ENCODE assay signal across 25 mouse cellular contexts in genomic region chr6:120609858-120610257, GRCm38 (mm10). TPM values are rescaled to one million over a fixed set of nuclear protein-coding genes. Genes with fewer than 3 reads are reported as not detected.
A peak's percentile ranks its signal among the peaks of the same experiment; 100 is the strongest.
DNase-seq lines count a peak whose midpoint lies in the region; ATAC-seq and TF ChIP-seq lines count a peak whose summit lies in the region.
"Had no signal": no experiment of that assay in that cellular context is flagged by ENCODE, and none has a peak within 500 bp of the region (broad histone marks: within the 10 kb centered on the region; RNA-seq: fewer than 3 reads in every experiment).

No protein-coding gene starts in this region.

- no peak overlapping the region for H3K4me2 ChIP-seq in liver, embryonic 13.5 days
- H3K4me2 ChIP-seq in liver, embryonic 11.5 days = no peak overlapping the region
- H3K4me2 ChIP-seq in liver, embryonic 15.5 days = no peak overlapping the region
- H3K4me2 ChIP-seq in forebrain, postnatal 0 days (ENCODE audit: low read depth) = no peak overlapping the region
- H3K4me2 ChIP-seq: embryonic facial prominence, embryonic 13.5 days; forebrain, embryonic 12.5 days; forebrain, embryonic 15.5 days; heart, embryonic 11.5 days; hindbrain, embryonic 12.5 days; hindbrain, embryonic 15.5 days had no signal

- whole genome bisulfite sequencing in liver, embryonic 13.5 days (ENCODE audit: insufficient replicate concordance) = 79% methylated on average over 4 of the region's 4 CpGs
- 77% methylated on average over 4 of the region's 4 CpGs for WGBS in liver, embryonic 11.5 days
- WGBS in liver, embryonic 15.5 days (ENCODE audit: insufficient replicate concordance) = 79% methylated on average over 4 of the region's 4 CpGs
- WGBS in forebrain, postnatal 0 days = 78% methylated on average over 4 of the region's 4 CpGs

- peak overlapping the region; percentile 76 for H3K27ac ChIP-seq in liver, embryonic 13.5 days
- H3K27ac ChIP-seq in liver, embryonic 11.5 days (ENCODE audit: low read depth, low read length) = no peak overlapping the region
- no peak overlapping the region for H3K27ac ChIP-seq in ES-E14 (ENCODE audit: insufficient read depth, low read depth, low read length, poor library complexity, severe bottlenecking)
- peak overlapping the region; percentile 59 for H3K27ac ChIP-seq in liver, embryonic 15.5 days (replicated peaks)
- no peak overlapping the region for H3K27ac ChIP-seq in forebrain, postnatal 0 days (ENCODE audit: low read depth, low read length)
- H3K27ac ChIP-seq: embryonic facial prominence, embryonic 10.5 days; embryonic facial prominence, embryonic 13.5 days; forebrain, embryonic 12.5 days; forebrain, embryonic 15.5 days; gastrocnemius, adult 2 months; hindbrain, embryonic 12.5 days; hindbrain, embryonic 15.5 days had no signal

- H3K4me1 ChIP-seq in liver, embryonic 13.5 days (replicated peaks) = peaks cover 50% of the 10 kb centered on the region
- peaks cover 16% of the 10 kb centered on the region for H3K4me1 ChIP-seq in liver, embryonic 11.5 days (replicated peaks; ENCODE audit: control insufficient read depth, insufficient read depth, low read length)
- H3K4me1 ChIP-seq in ES-E14 (ENCODE audit: control insufficient read depth in 2 of 2, insufficient read depth in 2 of 2, low read length in 2 of 2, poor library complexity in 1 of 2) = peaks cover 2 to 4% of the 10 kb centered on the region in 2 experiments; a peak in 2 of 4 replicates
- H3K4me1 ChIP-seq in liver, embryonic 15.5 days (replicated peaks) = peaks cover 47% of the 10 kb centered on the region
- no peaks in the 10 kb centered on the region for H3K4me1 ChIP-seq in forebrain, postnatal 0 days (ENCODE audit: insufficient read depth)
- H3K4me1 ChIP-seq: embryonic facial prominence, embryonic 10.5 days; embryonic facial prominence, embryonic 13.5 days; forebrain, embryonic 12.5 days; hindbrain, embryonic 12.5 days; hindbrain, embryonic 15.5 days had no signal

- H3K4me3 ChIP-seq in liver, embryonic 13.5 days (replicated peaks) = no peak overlapping the region
- H3K4me3 ChIP-seq in liver, embryonic 11.5 days (ENCODE audit: low read depth, low read length) = no peak overlapping the region
- no peak overlapping the region for H3K4me3 ChIP-seq in ES-E14 (ENCODE audit: insufficient read depth in 1 of 2, low read depth in 1 of 2, low read length in 2 of 2, poor library complexity in 1 of 2, severe bottlenecking in 1 of 2)
- H3K4me3 ChIP-seq in liver, embryonic 15.5 days (replicated peaks) = no peak overlapping the region
- no peak overlapping the region for H3K4me3 ChIP-seq in forebrain, postnatal 0 days (ENCODE audit: low read depth, low read length)
- H3K4me3 ChIP-seq: embryonic facial prominence, embryonic 10.5 days; embryonic facial prominence, embryonic 13.5 days; erythroblast, embryonic 14.5 days; forebrain, embryonic 12.5 days; forebrain, embryonic 15.5 days; gastrocnemius, adult 2 months; hindbrain, embryonic 12.5 days; hindbrain, embryonic 15.5 days had no signal

- H3K27me3 ChIP-seq in liver, embryonic 13.5 days = no peaks in the 10 kb centered on the region
- H3K27me3 ChIP-seq in liver, embryonic 11.5 days (replicated peaks; ENCODE audit: control insufficient read depth, insufficient read depth, low read length) = no peaks in the 10 kb centered on the region
- no peaks in the 10 kb centered on the region for H3K27me3 ChIP-seq in liver, embryonic 15.5 days
- H3K27me3 ChIP-seq in forebrain, postnatal 0 days (ENCODE audit: insufficient read depth, low read length) = no peaks in the 10 kb centered on the region
- H3K27me3 ChIP-seq: embryonic facial prominence, embryonic 13.5 days; hindbrain, embryonic 12.5 days; hindbrain, embryonic 15.5 days had no signal

- no peak for ATAC-seq in liver, embryonic 13.5 days (ENCODE audit: low read depth)
- ATAC-seq in liver, embryonic 11.5 days (replicated peaks; ENCODE audit: low FRiP score) = no peak
- no peak for ATAC-seq in liver, embryonic 15.5 days (ENCODE audit: insufficient read depth)
- ATAC-seq in forebrain, postnatal 0 days = no peak
- ATAC-seq: CD4-positive, CD25-positive, alpha-beta regulatory T cell, adult 4 months; forebrain, embryonic 15.5 days had no signal

- no peaks in the 10 kb centered on the region for H3K36me3 ChIP-seq in liver, embryonic 13.5 days
- no peaks in the 10 kb centered on the region for H3K36me3 ChIP-seq in liver, embryonic 11.5 days (ENCODE audit: control insufficient read depth, insufficient read depth, low read length)
- no peaks in the 10 kb centered on the region for H3K36me3 ChIP-seq in ES-E14 (ENCODE audit: control insufficient read depth, insufficient read depth, low read length, poor library complexity, severe bottlenecking)
- no peaks in the 10 kb centered on the region for H3K36me3 ChIP-seq in liver, embryonic 15.5 days (replicated peaks)
- H3K36me3 ChIP-seq in forebrain, postnatal 0 days (ENCODE audit: insufficient read depth) = no peaks in the 10 kb centered on the region
- H3K36me3 ChIP-seq: embryonic facial prominence, embryonic 10.5 days; embryonic facial prominence, embryonic 13.5 days; forebrain, embryonic 12.5 days; forebrain, embryonic 15.5 days; G1E; hindbrain, embryonic 12.5 days; hindbrain, embryonic 15.5 days had no signal

- TF ChIP-seq CTCF in forebrain, postnatal 0 days (IDR thresholded peaks at IDR 0.05; ENCODE audit: low read depth) = no peak

- no peaks in the 10 kb centered on the region for H3K9me3 ChIP-seq in liver, embryonic 13.5 days (replicated peaks)
- no peaks in the 10 kb centered on the region for H3K9me3 ChIP-seq in liver, embryonic 11.5 days (ENCODE audit: control insufficient read depth, low read length)
- no peaks in the 10 kb centered on the region for H3K9me3 ChIP-seq in ES-E14 (ENCODE audit: control insufficient read depth, insufficient read depth, low read depth, low read length)
- H3K9me3 ChIP-seq in liver, embryonic 15.5 days (replicated peaks) = no peaks in the 10 kb centered on the region
- no peaks in the 10 kb centered on the region for H3K9me3 ChIP-seq in forebrain, postnatal 0 days (ENCODE audit: low read length)
- H3K9me3 ChIP-seq: embryonic facial prominence, embryonic 10.5 days; embryonic facial prominence, embryonic 13.5 days; forebrain, embryonic 12.5 days; forebrain, embryonic 15.5 days; G1E; hindbrain, embryonic 12.5 days; hindbrain, embryonic 15.5 days had no signal

- no peak for DNase-seq in liver, embryonic 13.5 days
- DNase-seq in liver, embryonic 11.5 days (ENCODE audit: low spot score) = no peak
- no peak for DNase-seq in ES-E14 (ENCODE audit: low read depth, low spot score)
- DNase-seq in thymus, postnatal 36 days = no peak
- no peak for DNase-seq in forebrain, postnatal 0 days
- DNase-seq: adrenal gland, adult 2 months; adrenal gland, postnatal 14 days; cerebellum, adult 11 months; cerebellum, adult 2 months; cerebellum, adult 9-11 months; cerebellum, postnatal 25 days; gastrocnemius, adult 2 months; gastrocnemius, postnatal 14 days; heart, adult 11 months had no signal

- H3K9ac ChIP-seq in liver, embryonic 13.5 days = no peak overlapping the region
- H3K9ac ChIP-seq in liver, embryonic 11.5 days (ENCODE audit: low read depth, low read length) = no peak overlapping the region
- H3K9ac ChIP-seq in ES-E14 (ENCODE audit: insufficient read depth, low read depth, low read length, poor library complexity, severe bottlenecking) = no peak overlapping the region
- no peak overlapping the region for H3K9ac ChIP-seq in liver, embryonic 15.5 days
- H3K9ac ChIP-seq in forebrain, postnatal 0 days = no peak overlapping the region
- H3K9ac ChIP-seq: embryonic facial prominence, embryonic 13.5 days; forebrain, embryonic 12.5 days; forebrain, embryonic 15.5 days; hindbrain, embryonic 12.5 days; hindbrain, embryonic 15.5 days had no signal

- in situ Hi-C loops in ES-E14 (cut with MboI; ENCODE audit: low sequenced_read_pairs in 2 of 2, unreplicated experiment in 2 of 2) = no loop called here

TF ChIP-seq in ES-E14, 5 proteins besides CTCF, POLR2A, EP300 and RAD21:
- peak; percentile 80 for TF ChIP-seq ZNF384 (IDR thresholded peaks at IDR 0.05; ENCODE audit: low read depth, low read length)
- TF ChIP-seq HCFC1 (IDR thresholded peaks at IDR 0.05; ENCODE audit: borderline replicate concordance, insufficient read depth, low read length) = no peak

RNA-seq across cellular contexts. Expression of gene Cecr2, which starts 56.3 kb away (rescaled TPM):
- 5.0 and 5.5 TPM in 2 replicates for polyA plus RNA-seq in liver, embryonic 13.5 days (2015; fragmentation: Nextera tagmentation; extraction: Ambion mirVana)
- polyA plus RNA-seq in liver, embryonic 11.5 days (2014; fragmentation: Nextera tagmentation; extraction: Ambion mirVana) = 11.9 and 13.3 TPM in 2 replicates
- 26.5 and 35.7 TPM in 2 replicates for total RNA-seq in ES-E14 (2012; rRNA removed)
- 6.6 TPM in 2 replicates for polyA plus RNA-seq in liver, embryonic 15.5 days (2015; fragmentation: Nextera tagmentation; extraction: Ambion mirVana)
- 3.2 and 4.1 TPM in 2 replicates for total RNA-seq in forebrain, postnatal 0 days (2014; rRNA removed)
- polyA plus RNA-seq in forebrain, postnatal 0 days (2015; fragmentation: Nextera tagmentation; extraction: Ambion mirVana) = 0.96 and 1.1 TPM in 2 replicates

Comparison
In these comparisons a context has a peak if more than half of its experiments do, and no peak if none do; other contexts are left out.
1. H3K27ac ChIP-seq: peak in liver, embryonic 13.5 days (single experiment) and liver, embryonic 15.5 days (single experiment); none in liver, embryonic 11.5 days (single experiment), ES-E14 (single experiment) and forebrain, postnatal 0 days (single experiment).